Mouse (Mus musculus) effector memory CD4-positive, alpha-beta T cell, adult 7 months (primary cell): ENCODE data around the gene Cyb5r4. TPM values are rescaled to one million over a fixed set of nuclear protein-coding genes. Genes with fewer than 3 reads are reported as not detected.

Experiments
- polyA plus RNA-seq: library from polyadenylated mRNA; unstranded; fragments of 100-300 nt; shearing (Covaris generic); gene quantifications from one replicate; pipeline ENCODE4 v1.2.1, GENCODE M21; 2017

Gene Cyb5r4
- polyA plus RNA-seq, result 121 TPM

DNA sequence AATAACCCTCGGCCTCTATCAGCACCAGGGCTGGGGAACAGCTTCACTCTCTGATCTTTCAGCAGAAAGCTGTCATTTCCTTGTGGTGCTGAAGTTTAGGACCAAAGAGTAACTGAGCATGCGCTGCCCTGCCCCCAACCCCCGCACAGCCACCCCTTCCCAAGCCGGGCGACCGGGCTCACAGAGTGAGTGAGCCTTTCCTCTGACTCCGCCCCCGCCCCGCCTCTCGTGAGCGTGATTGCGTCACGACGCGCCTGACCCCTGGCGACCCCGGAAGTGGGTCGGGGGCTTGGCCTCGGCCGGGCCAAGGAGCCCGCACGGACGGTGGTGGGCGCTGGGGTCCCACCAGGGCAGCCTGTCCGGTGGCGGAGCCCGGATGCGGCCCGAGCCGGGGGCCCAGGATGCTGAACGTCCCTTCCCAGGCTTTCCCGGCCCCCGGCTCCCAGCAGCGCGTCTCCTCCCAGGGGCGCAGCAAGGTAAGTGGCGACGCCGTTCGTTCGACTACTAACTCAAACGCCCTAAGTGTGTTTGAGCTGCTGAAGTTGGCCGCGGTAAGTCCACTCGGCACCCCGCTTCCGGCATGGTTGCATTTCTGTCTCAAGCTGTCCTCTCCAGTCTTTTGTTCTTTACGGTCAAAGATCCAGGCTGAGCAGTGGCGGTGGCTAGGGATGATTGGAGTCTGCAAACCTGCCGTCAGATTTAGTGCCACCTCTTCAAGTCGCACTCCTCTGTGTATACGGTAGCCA is at the start of gene Cyb5r4:
Gene Cyb5r4, plus strand, starts transcription at position 237 of the 746 bp plus-strand sequence.

DNA sequence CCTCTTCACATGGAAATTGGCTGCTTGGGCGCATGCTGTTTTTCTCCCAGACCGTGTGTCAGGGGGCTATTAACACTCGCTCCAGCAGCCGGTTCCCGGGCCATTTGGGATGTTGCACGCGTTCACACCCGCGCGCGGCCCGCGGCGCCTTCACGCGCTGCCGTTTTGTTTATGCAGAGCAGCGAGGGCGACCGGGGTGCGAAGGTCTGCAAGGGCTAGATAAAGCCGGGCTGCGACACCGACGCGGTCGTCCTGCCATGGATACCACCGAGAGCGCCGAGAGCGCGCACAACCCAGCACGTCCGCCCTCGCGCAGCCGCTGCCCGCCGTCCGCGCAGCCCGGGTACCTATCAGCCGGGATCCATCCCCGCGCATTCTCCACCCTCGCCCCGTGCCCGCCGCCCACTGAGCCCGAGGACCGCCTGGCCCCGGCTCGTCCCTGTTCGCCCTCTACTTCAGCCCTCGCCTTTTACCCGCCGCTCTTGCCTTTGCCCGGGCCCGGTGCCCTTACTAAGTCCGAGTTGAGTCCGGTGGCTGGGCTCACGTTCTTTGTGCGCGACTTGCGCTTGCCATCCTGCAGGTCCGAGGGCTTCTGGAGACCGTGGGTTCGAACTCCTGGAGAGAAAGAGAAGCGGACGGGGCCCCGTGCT is 6.4 kb upstream of the Cyb5r4 start, which contains the start of gene Ripply2:
Gene Ripply2, plus strand, starts transcription at position 250 of the 650 bp plus-strand sequence.

Other genes starting within 250 kb of the Cyb5r4 start
- gene Snap91, start 141.4 kb upstream of the Cyb5r4 start, polyA plus RNA-seq, result 0.49 TPM
- not detected for gene Ripply2, start 6.5 kb upstream of the Cyb5r4 start, polyA plus RNA-seq
- gene Mrap2, start 122.3 kb downstream of the Cyb5r4 start, polyA plus RNA-seq, result not detected
- 6.6 TPM for gene Cep162, start 233.5 kb downstream of the Cyb5r4 start, polyA plus RNA-seq